Mouse (Mus musculus): ENCODE results near the gene Urad.

The Urad gene

DNA sequence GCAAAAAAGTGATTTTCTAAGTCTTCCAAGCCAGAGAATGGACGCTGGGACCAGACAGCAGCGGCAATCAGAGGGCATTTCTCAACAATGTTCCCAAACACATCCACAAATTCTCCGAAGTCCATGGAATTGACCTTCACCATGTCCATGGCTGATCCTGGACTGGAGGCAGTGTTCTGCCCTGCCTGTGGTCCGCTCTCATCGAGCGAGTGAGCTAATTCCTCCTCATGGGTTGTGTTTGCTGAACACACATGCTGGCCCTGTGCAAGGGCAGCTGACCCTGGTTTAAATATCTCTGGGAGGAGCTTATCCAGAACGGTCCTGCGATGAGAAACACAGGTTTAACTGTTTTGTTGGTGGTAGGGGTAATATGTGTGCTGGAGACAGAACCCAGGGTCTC is at the start of gene Urad:
TSS of gene Urad (minus strand) at position 258 of the 400 bp plus-strand sequence.
- no peak for DNase-seq

- DNase-seq = no peak
These were observed 48.0 kb upstream of the Urad start for GRCm38 (mm10) chr5:147370276-147370675.

GRCm38 (mm10) chr5:147368221-147368620 is 46.0 kb upstream of the Urad start:
- no peak for DNase-seq

- no peak for DNase-seq
These were observed 43.9 kb upstream of the Urad start for GRCm38 (mm10) chr5:147365995-147366765.

DNA sequence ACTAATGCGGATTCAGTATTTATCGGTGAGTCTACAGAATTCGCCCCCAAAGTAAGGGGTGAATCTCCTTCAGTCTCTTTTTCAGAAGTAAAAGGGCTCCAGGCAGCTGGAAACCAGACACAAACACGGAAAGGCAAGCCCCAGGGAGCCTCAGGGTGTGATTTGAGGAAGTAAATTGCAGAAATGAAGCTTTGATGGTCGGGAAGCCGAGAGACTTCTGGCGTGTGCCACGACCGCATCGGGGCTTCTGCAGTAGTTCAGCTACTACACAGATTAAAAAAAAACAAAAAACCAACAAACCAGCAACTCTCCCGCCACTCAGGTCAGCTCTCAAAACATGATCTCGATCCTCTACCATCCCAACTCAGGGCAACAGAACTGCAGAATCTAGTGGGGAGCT is 40.8 kb upstream of the Urad start:
- DNase-seq = peak; percentile 43 to 50

DNA sequence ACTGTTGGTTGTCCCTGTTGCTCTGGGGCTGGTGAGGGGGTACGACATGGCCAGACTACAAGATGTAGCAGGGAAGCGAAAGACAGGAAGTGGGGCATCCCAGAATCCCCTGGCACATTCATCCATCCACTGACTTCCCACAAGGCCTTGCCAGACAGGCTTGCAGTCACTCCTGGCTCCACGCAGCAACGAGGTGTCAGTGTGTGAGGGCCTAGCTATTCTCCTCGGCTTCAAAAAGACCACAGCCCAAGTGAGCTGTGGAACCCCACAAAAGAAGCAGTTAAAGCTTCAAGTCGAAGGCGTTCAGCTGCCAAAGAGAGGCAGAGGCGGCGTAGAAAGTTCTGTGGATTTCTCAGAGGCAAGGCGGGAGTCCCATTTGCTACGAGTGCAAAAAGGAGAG is 36.2 kb upstream of the Urad start:
- no peak for DNase-seq

DNA sequence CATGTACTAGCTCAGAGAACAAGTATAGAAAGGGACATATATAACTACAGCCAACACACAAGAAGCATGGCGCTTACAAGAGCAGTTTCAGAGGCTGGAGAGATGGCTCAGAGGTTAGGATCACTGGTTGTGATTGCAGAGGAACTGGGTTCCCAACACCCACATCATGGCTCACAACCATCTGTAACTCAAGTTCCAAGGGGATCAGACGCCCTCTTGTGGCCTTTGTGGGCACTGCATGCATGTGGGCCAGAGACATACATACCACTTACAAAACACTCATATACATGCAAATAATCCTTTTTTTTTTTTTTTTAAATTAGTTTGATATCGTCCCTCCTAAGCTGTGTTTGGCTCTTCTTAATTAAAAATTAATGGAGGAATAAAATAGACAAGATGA is 35.3 kb upstream of the Urad start:
- peak in 1 of 2 experiments; percentile 60 for DNase-seq

DNA sequence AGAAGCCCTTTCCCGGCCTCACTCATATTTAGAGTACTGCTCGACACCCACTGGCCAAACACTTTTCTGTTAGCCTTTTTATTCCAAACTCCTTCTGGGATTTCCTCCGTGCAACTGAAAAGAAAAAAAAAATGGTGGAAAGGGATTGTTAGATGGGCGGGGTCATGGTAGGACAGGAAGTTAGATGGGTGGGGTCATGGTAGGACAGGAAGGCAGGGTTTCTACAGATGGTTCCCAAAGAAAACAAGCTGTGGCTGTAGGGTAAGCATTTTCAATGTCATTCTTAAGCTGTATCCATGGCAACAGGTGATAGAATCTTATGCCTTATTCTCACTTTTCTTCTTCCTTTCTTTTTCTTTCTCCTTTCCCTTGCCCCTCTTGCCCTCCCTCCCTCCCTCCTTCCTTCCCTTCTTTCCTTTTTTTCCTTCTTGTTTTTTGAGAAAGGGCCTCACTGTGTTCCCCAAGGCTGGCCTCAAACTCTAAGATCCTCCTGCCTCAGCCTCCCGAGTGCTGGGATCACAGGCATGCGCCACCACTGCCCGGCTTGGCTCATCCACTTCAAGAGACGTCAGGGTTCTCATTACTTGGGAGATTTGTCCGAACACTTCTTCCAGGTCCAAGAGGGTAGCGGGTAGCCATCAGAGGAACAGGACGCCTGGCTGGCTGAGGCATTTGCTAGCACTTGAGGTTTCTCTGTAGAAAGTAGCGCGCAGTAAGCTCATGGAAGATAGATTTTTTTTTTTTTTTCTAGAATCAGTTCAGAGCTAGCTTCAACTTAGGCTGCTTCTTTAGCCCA is 34.2 kb upstream of the Urad start:
- DNase-seq = no peak

DNA sequence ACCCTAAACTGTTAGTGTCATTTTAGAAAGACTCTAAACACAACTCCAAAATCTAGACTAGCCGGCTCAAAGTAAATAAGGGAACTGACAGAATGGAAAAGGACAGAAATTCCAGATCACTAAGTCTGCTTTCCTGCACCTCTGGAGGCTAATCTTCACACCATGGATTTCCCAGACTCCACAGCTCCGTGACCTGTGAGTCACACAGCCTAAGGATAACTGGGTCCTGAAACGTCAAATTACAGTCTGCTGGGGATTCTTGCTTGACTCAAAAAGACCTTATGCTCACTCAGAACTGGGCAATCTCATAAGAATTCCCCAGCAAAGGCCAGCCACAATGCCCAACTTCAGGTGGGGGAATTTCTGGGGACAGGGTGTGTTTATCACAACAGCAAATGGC is 33.5 kb upstream of the Urad start:
- DNase-seq = no peak

GRCm38 (mm10) chr5:147354985-147355384 is 32.7 kb upstream of the Urad start:
- no peak for DNase-seq

DNA sequence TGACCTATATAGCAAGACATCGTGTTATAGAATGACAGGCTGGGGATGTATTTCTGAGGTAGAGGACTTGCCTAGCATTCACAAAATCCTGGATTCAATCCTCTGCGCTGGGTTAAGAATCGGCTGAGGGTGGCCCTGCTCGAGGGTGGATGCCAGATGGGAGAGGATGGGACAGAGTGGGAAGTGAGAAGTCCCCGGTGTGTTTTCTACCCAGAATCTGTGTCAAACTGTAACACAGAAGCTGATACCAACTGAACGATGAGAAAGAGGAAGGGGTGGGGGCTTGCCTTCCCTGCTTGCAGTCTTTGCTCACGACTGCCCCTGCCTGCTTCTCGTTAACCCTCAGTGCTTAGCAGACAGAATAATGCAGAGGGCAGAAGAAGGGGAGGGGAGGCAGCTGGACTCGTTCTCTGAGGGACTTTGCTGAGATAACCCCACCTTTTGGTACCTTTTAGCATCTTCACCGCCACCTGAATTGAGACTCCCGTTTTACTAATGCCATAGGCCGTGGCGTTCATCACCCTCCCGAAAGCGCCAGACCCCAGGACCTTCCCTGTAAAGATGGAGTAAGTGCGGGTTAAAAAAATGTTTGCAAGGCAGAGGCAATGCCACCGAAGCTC is 32.0 kb upstream of the Urad start:
- DNase-seq = no peak

- peak in 1 of 2 experiments; percentile 28 for DNase-seq
These were observed 29.7 kb upstream of the Urad start for GRCm38 (mm10) chr5:147351931-147352330.

DNA sequence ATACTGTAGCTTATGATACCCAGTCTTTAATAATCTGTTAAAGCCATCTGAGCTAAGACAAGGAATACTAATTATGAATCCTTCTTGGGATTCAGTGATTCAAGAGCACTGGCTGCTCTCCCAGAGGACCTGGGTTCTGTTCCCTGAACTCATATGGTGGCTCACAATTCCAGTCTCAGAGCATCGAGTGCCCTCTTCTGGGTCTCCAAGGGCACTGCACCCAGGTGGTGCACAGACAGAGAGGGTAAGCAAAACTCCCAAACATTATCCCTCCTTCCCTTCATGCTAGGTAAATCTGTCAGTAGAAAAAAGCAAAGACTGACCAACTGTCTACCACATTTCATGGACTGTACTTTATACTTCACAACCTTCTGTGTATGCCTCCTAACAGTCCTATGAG is 23.7 kb upstream of the Urad start:
- no peak for DNase-seq

DNA sequence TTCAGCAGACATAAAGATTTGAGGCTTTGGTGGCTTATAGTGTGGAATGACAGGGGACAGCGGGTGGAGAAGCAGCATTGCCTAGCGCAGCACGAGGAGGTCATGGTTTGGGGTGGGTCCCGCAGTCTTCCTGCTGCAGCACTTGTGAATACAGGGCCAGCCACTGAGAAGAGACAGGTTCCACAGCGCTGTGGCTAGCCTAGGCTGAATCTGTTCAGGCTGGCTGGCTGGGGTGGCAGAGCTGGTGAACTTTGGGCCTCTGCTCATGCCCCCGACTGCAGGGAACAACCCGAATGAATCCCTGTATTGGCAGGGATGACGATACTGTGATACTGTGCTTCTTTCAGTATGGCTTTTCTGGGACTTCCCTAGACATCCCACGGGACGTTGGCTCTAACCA is 21.7 kb upstream of the Urad start:
- no peak for DNase-seq

DNA sequence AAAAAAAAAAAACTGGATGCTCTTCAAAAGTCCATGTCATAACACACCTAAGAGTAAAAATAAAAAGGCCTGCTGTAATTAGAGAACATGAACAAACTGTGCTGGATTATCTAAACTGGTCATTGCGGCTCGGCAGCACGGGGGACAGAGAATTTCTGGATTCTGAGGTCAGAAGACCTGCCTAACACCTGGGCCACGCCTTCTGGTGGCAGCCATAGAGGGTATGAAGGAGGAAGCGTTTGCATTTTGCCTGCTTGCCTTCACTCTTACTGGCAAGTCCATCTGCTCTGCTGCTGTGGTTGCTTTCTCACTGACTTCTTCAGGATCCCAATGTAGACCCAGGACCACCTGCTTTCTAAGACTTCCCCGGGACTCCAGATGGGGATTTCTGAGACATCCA is 20.7 kb upstream of the Urad start:
- DNase-seq = no peak

- DNase-seq = peak; percentile 52 to 57
These were observed 18.6 kb upstream of the Urad start for GRCm38 (mm10) chr5:147340741-147341414.

- peak in 1 of 2 experiments; percentile 29 for DNase-seq
These were observed 17.3 kb upstream of the Urad start for GRCm38 (mm10) chr5:147339560-147339959.

- peak; percentile 48 to 58 for DNase-seq
These were observed 16.7 kb upstream of the Urad start for GRCm38 (mm10) chr5:147338967-147339366.

DNA sequence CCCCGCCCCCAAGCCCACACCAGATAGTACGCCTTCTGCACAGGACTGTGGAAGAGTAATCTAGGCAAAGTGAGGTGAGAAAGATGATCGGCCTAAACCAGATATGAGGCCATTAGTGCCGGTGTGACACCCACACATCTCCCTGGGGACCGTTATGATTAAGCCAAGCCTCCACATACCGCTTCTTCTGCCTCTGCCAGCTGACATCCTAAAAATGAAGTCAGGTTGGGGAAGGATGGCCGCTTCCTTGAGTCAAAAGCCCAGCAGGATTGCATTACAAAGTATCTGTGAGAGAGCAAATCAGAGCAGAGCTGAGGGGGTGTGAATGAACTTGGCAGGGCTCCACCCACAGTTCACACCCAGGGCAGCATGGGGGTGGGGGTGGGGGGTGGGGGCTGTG is 10.5 kb upstream of the Urad start:
- peak in 1 of 2 experiments; percentile 7 for DNase-seq

DNA sequence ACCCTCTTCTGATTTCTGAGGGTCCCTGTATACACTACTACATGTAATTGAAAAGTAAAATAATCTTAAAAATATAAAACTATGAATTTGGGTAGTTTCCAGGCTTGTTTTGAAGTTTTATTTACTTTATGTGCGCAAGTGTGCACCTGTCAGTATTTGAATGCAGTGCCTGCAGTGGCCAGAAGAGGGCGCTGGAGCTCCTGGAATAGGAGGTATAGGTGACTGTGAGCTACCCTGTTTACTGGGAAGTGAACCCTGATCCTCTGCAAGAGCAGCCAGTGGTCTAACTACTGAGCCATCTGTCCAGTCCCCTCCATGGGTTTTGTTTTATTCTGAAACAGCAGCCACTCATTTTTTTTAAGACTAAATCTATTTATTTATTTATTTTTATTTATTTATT is 9.3 kb upstream of the Urad start:
- DNase-seq = peak; percentile 69 to 82

DNA sequence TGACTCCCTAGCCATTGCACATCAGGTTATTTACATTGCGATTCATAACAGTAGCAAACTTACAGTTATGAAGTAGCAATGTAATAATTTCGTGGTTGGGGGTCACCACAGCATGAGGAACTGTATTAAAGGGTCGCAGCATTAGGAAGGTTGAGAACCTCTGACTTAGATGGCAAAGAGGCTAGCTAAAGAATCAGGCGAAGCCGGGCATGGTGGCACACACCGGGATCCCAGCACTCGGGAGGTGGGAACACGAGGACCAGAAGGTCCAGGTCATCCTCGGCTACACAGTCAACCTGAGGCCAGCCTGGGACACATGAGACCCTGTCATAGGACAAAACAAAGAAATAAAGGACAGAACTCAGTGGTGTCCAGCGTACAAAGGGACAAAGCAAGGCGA is 7.7 kb upstream of the Urad start:
- no peak for DNase-seq

- DNase-seq = peak in 1 of 2 experiments; percentile 2
These were observed 5.4 kb upstream of the Urad start for GRCm38 (mm10) chr5:147327636-147328035.

DNA sequence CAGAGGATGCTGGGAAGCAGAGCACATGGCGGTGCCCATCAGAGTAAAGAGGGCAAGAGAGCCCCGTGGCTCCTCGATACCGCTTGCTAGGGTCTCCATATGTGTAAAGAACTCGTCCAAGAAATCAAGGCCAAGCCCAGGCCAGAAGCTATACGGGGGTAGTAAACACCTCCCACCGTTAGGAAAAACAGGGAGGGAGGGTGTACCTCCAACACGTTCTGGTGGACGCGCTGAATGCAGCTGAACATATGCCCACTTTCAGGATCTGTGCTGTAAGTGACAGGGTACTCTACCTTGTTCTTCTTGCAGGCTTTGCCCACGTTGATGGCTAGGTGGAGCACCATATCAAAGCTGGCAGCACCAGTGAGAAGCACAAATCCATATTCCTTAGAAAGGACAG is 3.7 kb upstream of the Urad start:
- DNase-seq = no peak

Measured in spleen, adult 18-20 months (tissue).